Mouse (Mus musculus) MEL (cell line): ENCODE results near the gene Atp6v0e. TPM values are rescaled to one million over a fixed set of nuclear protein-coding genes. Genes with fewer than 3 reads are reported as not detected.

Experiments
- DNase-seq: peaks from one replicate; pipeline ENCODE4 v3.0.0; 2011; ENCODE audit warnings: low read depth, low spot score
- H3K27ac ChIP-seq: 2 replicates; pipeline ENCODE4 v1.5.1; 2012; ENCODE audit warnings: low read depth, mild to moderate bottlenecking, control low read depth, low read length, moderate library complexity; ENCODE audit not compliant: control insufficient read depth
- H3K27me3 ChIP-seq, 2 experiments: fragments of 150-350 bp in 1 of 2; sonication (generic) in 1 of 2; 2 replicates each; pipeline ENCODE4 v1.6.1; 2012; ENCODE audit warnings: low read length in 2 of 2, mild to moderate bottlenecking in 2 of 2, improper control_type of control experiment in 1 of 2, moderate library complexity in 1 of 2; ENCODE audit not compliant: insufficient read depth in 2 of 2, control insufficient read depth in 1 of 2
- H3K36me3 ChIP-seq, 2 experiments: 2 replicates each; pipeline ENCODE4 v1.6.1; 2012 to 2014; ENCODE audit warnings: low read length in 2 of 2, improper control_type of control experiment in 1 of 2, inconsistent platforms in 1 of 2, mild to moderate bottlenecking in 1 of 2; ENCODE audit not compliant: insufficient read depth in 2 of 2, control insufficient read depth in 1 of 2
- H3K4me1 ChIP-seq, 2 experiments: fragments of 150-350 bp in 1 of 2; sonication (generic) in 1 of 2; 2 replicates each; pipeline ENCODE4 v1.6.1; 2012; ENCODE audit warnings: low read length in 2 of 2, improper control_type of control experiment in 1 of 2, mild to moderate bottlenecking in 1 of 2; ENCODE audit not compliant: insufficient read depth in 2 of 2, control insufficient read depth in 1 of 2
- H3K4me3 ChIP-seq, 2 experiments: fragments of 150-350 bp in 1 of 2; sonication (generic) in 1 of 2; 2 replicates each; pipeline ENCODE4 v1.5.1; 2012; ENCODE audit warnings: low read depth in 2 of 2, low read length in 2 of 2, mild to moderate bottlenecking in 2 of 2, moderate library complexity in 2 of 2, control low read depth in 1 of 2, improper control_type of control experiment in 1 of 2; ENCODE audit not compliant: control insufficient read depth in 1 of 2, insufficient read depth in 1 of 2
- H3K79me2 ChIP-seq: 2 replicates; pipeline ENCODE4 v1.6.1; 2012; ENCODE audit warnings: mild to moderate bottlenecking, low read length, moderate library complexity; ENCODE audit not compliant: control insufficient read depth, poor library complexity, insufficient read depth
- H3K9ac ChIP-seq: 2 replicates; pipeline ENCODE4 v1.6.1; 2012; ENCODE audit warnings: low read depth, mild to moderate bottlenecking, control low read depth, low read length, moderate library complexity; ENCODE audit not compliant: control insufficient read depth, poor library complexity, severe bottlenecking
- H3K9me3 ChIP-seq: fragments of 150-350 bp; sonication (generic); replicated peaks from 2 replicates; pipeline ENCODE4 v1.6.1; 2012; ENCODE audit warnings: mild to moderate bottlenecking, low read length, improper control_type of control experiment, moderate library complexity; ENCODE audit not compliant: insufficient read depth
- CHD2 ChIP-seq: IDR thresholded peaks from 2 replicates; pipeline ENCODE4 v1.6.1; 2011; ENCODE audit warnings: low read length, improper control_type of control experiment
- CTCF ChIP-seq, 3 experiments: IDR thresholded peaks in 2 of 3; conservative IDR thresholded peaks in 1 of 3; 2 replicates each; pipeline ENCODE4 v1.5.1; 2011 to 2012; ENCODE audit warnings: low read length in 3 of 3, low read depth in 2 of 3, mild to moderate bottlenecking in 2 of 3, improper control_type of control experiment in 1 of 3, inconsistent platforms in 1 of 3, mixed read lengths in 1 of 3, moderate library complexity in 1 of 3; ENCODE audit not compliant: control insufficient read depth in 1 of 3, insufficient read depth in 1 of 3, poor library complexity in 1 of 3, severe bottlenecking in 1 of 3
- ELF1 ChIP-seq: IDR thresholded peaks from 2 replicates; pipeline ENCODE4 v1.6.1; 2014; ENCODE audit warnings: low read depth, mild to moderate bottlenecking, inconsistent platforms, low read length, improper control_type of control experiment, moderate library complexity
- EP300 ChIP-seq, 2 experiments: IDR thresholded peaks; 2 replicates each; pipeline ENCODE4 v1.6.1; 2011; ENCODE audit warnings: improper control_type of control experiment in 2 of 2, low read length in 2 of 2, low read depth in 1 of 2, mild to moderate bottlenecking in 1 of 2
- GATA1 ChIP-seq: IDR thresholded peaks from 2 replicates; pipeline ENCODE4 v1.6.1; 2011; ENCODE audit warnings: low read depth, low read length, improper control_type of control experiment
- HCFC1 ChIP-seq: IDR thresholded peaks from 2 replicates; pipeline ENCODE4 v1.6.1; 2012; ENCODE audit warnings: low read depth, mild to moderate bottlenecking, inconsistent platforms, low read length, improper control_type of control experiment, moderate library complexity
- KAT2A ChIP-seq: conservative IDR thresholded peaks from 2 replicates; pipeline ENCODE4 v1.6.1; 2012; ENCODE audit warnings: low read depth, low read length, improper control_type of control experiment, inconsistent platforms
- MEF2A ChIP-seq: IDR thresholded peaks from 2 replicates; pipeline ENCODE4 v1.6.1; 2014; ENCODE audit warnings: low read depth, mild to moderate bottlenecking, inconsistent platforms, low read length, improper control_type of control experiment; ENCODE audit not compliant: poor library complexity, insufficient replicate concordance, severe bottlenecking; ENCODE audit errors: extremely low read depth
- MXI1 ChIP-seq: IDR thresholded peaks from 2 replicates; pipeline ENCODE4 v1.6.1; 2011; ENCODE audit warnings: mild to moderate bottlenecking, low read depth, low read length, improper control_type of control experiment
- MYC ChIP-seq: IDR thresholded peaks from 2 replicates; pipeline ENCODE4 v1.6.1; 2011; ENCODE audit warnings: low read depth, mild to moderate bottlenecking, low read length, improper control_type of control experiment, moderate library complexity
- NELFE ChIP-seq: IDR thresholded peaks from 2 replicates; pipeline ENCODE4 v1.6.1; 2011; ENCODE audit warnings: low read depth, low read length, improper control_type of control experiment
- POLR2A ChIP-seq, 2 experiments: IDR thresholded peaks; 2 replicates each; pipeline ENCODE4 v1.6.1; 2011 to 2012; ENCODE audit warnings: low read length in 2 of 2, mild to moderate bottlenecking in 2 of 2, control low read depth in 1 of 2, improper control_type of control experiment in 1 of 2, low read depth in 1 of 2, moderate library complexity in 1 of 2; ENCODE audit not compliant: control insufficient read depth in 1 of 2, insufficient read depth in 1 of 2, poor library complexity in 1 of 2
- POLR2AphosphoS2 ChIP-seq: IDR thresholded peaks from 2 replicates; pipeline ENCODE4 v1.6.1; 2011; ENCODE audit warnings: low read length, improper control_type of control experiment
- RAD21 ChIP-seq: IDR thresholded peaks from 2 replicates; pipeline ENCODE4 v1.6.1; 2011; ENCODE audit warnings: mild to moderate bottlenecking, low read depth, low read length, improper control_type of control experiment
- RCOR1 ChIP-seq: IDR thresholded peaks from 2 replicates; pipeline ENCODE4 v1.6.1; 2012; ENCODE audit warnings: low read depth, mild to moderate bottlenecking, inconsistent platforms, low read length, improper control_type of control experiment
- SMC3 ChIP-seq: IDR thresholded peaks from 2 replicates; pipeline ENCODE4 v1.6.1; 2011; ENCODE audit warnings: low read depth, low read length, improper control_type of control experiment
- TAL1 ChIP-seq: IDR thresholded peaks from 2 replicates; pipeline ENCODE4 v1.6.1; 2012; ENCODE audit warnings: mild to moderate bottlenecking, inconsistent platforms, low read length, moderate library complexity, mixed read lengths
- TBP ChIP-seq: IDR thresholded peaks from 2 replicates; pipeline ENCODE4 v1.8.0; 2011; ENCODE audit warnings: low read depth, low read length, improper control_type of control experiment
- TCF12 ChIP-seq: IDR thresholded peaks from 2 replicates; pipeline ENCODE4 v1.6.1; 2014; ENCODE audit warnings: low read depth, mild to moderate bottlenecking, inconsistent platforms, low read length, improper control_type of control experiment, moderate library complexity
- UBTF ChIP-seq: IDR thresholded peaks from 2 replicates; pipeline ENCODE4 v1.6.1; 2012; ENCODE audit warnings: low read depth, mild to moderate bottlenecking, inconsistent platforms, low read length, improper control_type of control experiment, moderate library complexity, borderline replicate concordance; ENCODE audit not compliant: insufficient read depth
- USF2 ChIP-seq, 2 experiments: IDR thresholded peaks; 2 replicates each; pipeline ENCODE4 v1.6.1; 2011 to 2012; ENCODE audit warnings: improper control_type of control experiment in 2 of 2, low read length in 2 of 2, borderline replicate concordance in 1 of 2, inconsistent platforms in 1 of 2, low read depth in 1 of 2, mild to moderate bottlenecking in 1 of 2; ENCODE audit not compliant: insufficient read depth in 1 of 2
- ZKSCAN1 ChIP-seq: IDR thresholded peaks from 2 replicates; pipeline ENCODE4 v1.6.1; 2012; ENCODE audit warnings: low read depth, mild to moderate bottlenecking, inconsistent platforms, low read length, improper control_type of control experiment, moderate library complexity
- ZMIZ1 ChIP-seq: IDR thresholded peaks from 2 replicates; pipeline ENCODE4 v1.6.1; 2012; ENCODE audit warnings: low read depth, mild to moderate bottlenecking, inconsistent platforms, low read length, improper control_type of control experiment, moderate library complexity
- polyA plus RNA-seq, 2 experiments: library from polyadenylated mRNA; stranded (reverse) in 1 of 2; unstranded in 1 of 2; fragments of >175 nt in 1 of 2; fragments of >200 nt in 1 of 2; gene quantifications; 2 replicates each; pipeline versions ENCODE4 v1.2.1 to v1.2.4; 2012; ENCODE audit warnings: low replicate concordance in 2 of 2, low read depth in 1 of 2; ENCODE audit not compliant: insufficient read length in 2 of 2, insufficient read depth in 1 of 2, missing spikeins in 1 of 2
- total RNA-seq: library from RNA; depleted of rRNA; stranded (reverse); fragments of 300-350 nt; gene quantifications from 2 replicates; pipeline ENCODE4 v1.2.3, GENCODE M21; 2012

Atp6v0e gene
- total and polyA plus RNA-seq, 3 experiments: 173 to 200 TPM; not detected in 1

GRCm38 (mm10) chr17:26620292-26620691 is 42.7 kb upstream of the Atp6v0e start:
- H3K79me2 ChIP-seq: no peaks in the 10 kb centered on the region
- no peak for DNase-seq
- no peaks in the 10 kb centered on the region for H3K9me3 ChIP-seq
- H3K4me1 ChIP-seq: no peaks in the 10 kb centered on the region
- no peak overlapping the region for H3K4me3 ChIP-seq
- H3K27me3 ChIP-seq: no peaks in the 10 kb centered on the region
- H3K36me3 ChIP-seq: peaks cover 0 to 6% of the 10 kb centered on the region in 2 experiments; a peak in 2 of 4 replicates
- H3K9ac ChIP-seq: no peak overlapping the region
- no peak for TF ChIP-seq ELF1
- TF ChIP-seq MXI1: no peak
- no peak for TF ChIP-seq TBP
- TF ChIP-seq RAD21: no peak
- no peak for TF ChIP-seq EP300 (IDR thresholded peaks at IDR 0.05; ENCODE audit: low read depth in 1 of 2, low read length in 2 of 2)
- TF ChIP-seq GATA1: no peak
- TF ChIP-seq ZKSCAN1: no peak
- no peak for TF ChIP-seq NELFE
- TF ChIP-seq SMC3: no peak
- no peak for TF ChIP-seq USF2 (IDR thresholded peaks at IDR 0.05; ENCODE audit: borderline replicate concordance in 1 of 2, insufficient read depth in 1 of 2, low read depth in 1 of 2, low read length in 2 of 2)
- no peak for TF ChIP-seq CHD2
- no peak for TF ChIP-seq MEF2A
- H3K27ac ChIP-seq: no peak overlapping the region

- no peak overlapping the region for H3K4me3 ChIP-seq
- TF ChIP-seq ZMIZ1 (no peak), TCF12 (no peak), TBP (no peak), RCOR1 (no peak), POLR2A (IDR thresholded peaks at IDR 0.05; ENCODE audit: control insufficient read depth in 1 of 2, insufficient read depth in 1 of 2, low read depth in 1 of 2, low read length in 2 of 2, poor library complexity in 1 of 2) (no peak), MYC (no peak), HCFC1 (no peak), TAL1 (no peak), CTCF (IDR thresholded peaks at IDR 0.05 in 2 of 3, conservative IDR thresholded peaks at IDR 0.05 in 1 of 3; ENCODE audit: control insufficient read depth in 1 of 3, insufficient read depth in 1 of 3, low read depth in 2 of 3, low read length in 3 of 3, poor library complexity in 1 of 3, severe bottlenecking in 1 of 3) (no peak), UBTF (no peak), CHD2 (no peak), POLR2AphosphoS2 (no peak), KAT2A (no peak)
- TF ChIP-seq, all 39 proteins: peak for 0
- Histone ChIP-seq H3K79me2 (no peaks in the 10 kb centered on the region), H3K4me1 (no peaks in the 10 kb centered on the region), H3K36me3 (peaks cover 0 to 9% of the 10 kb centered on the region in 2 experiments; a peak in 2 of 4 replicates), H3K9me3 (no peaks in the 10 kb centered on the region), H3K27me3 (no peaks in the 10 kb centered on the region), H3K27ac (no peak overlapping the region), H3K9ac (no peak overlapping the region)
- DNase-seq: no peak
Observed at GRCm38 (mm10) chr17:26620786-26621766, 42.0 kb upstream of the Atp6v0e start.
